Mouse (Mus musculus) testis, adult 2 months (tissue): ENCODE data around the gene Mpnd.
A peak's percentile ranks its signal among the peaks of the same experiment; 100 is the strongest.

ENCODE experiments used
- CTCF ChIP-seq: fragments of 200-500 bp; IDR thresholded peaks from 2 replicates; pipeline ENCODE4 v1.5.1; 2012; ENCODE audit warnings: low read depth, mild to moderate bottlenecking, inconsistent platforms, low read length, moderate library complexity; ENCODE audit not compliant: control insufficient read depth, insufficient read depth, insufficient replicate concordance
- POLR2A ChIP-seq: fragments of 200-500 bp; IDR thresholded peaks from 2 replicates; pipeline ENCODE4 v1.6.1; 2012; ENCODE audit warnings: low read depth, mild to moderate bottlenecking, inconsistent platforms, low read length, moderate library complexity; ENCODE audit not compliant: control insufficient read depth

GRCm38 (mm10) chr17:56008356-56009087, 3.0 kb downstream of the Mpnd start:
- TF ChIP-seq CTCF: no peak
- peak; percentile 48; the same call in 1 of the 2 replicates for TF ChIP-seq POLR2A
